Mouse (Mus musculus) left cerebral cortex, adult 6 months (tissue): ENCODE data around the gene Gm11214. TPM values are rescaled to one million over a fixed set of nuclear protein-coding genes. Genes with fewer than 3 reads are reported as not detected.

ENCODE experiments used
- long read RNA-seq, 2 experiments: library from polyadenylated mRNA; unstranded; transcript quantifications; one replicate each; pipeline ENCODE4 v2.0.0; 2019 to 2020
- polyA plus RNA-seq: library from polyadenylated mRNA; unstranded; fragments of <200 nt; fragmentation: Nextera tagmentation; gene quantifications from 2 replicates; pipeline ENCODE4 v1.2.3, GENCODE M21; 2021

The Gm11214 gene
- not detected in 2 replicates for polyA plus RNA-seq
- long read RNA-seq, experiment 1 = 0 reads
- long read RNA-seq, experiment 2 = 0 reads

GRCm38 (mm10) chr4:63663279-63663678 is at the start of gene Gm11214:
Gene Gm11214, minus strand, starts transcription at chr4:63663379.

GRCm38 (mm10) chr4:63622378-63622835 is 40.8 kb downstream of the Gm11214 start, which contains the start of gene Tex48:
Gene Tex48, minus strand, starts transcription at chr4:63622428.

Other genes with a start within 250 kb of the Gm11214 start
- 4.0 and 9.7 TPM in 2 replicates for gene Whrn, start 167.4 kb downstream of the Gm11214 start, polyA plus RNA-seq
- 314 and 330 TPM in 2 replicates for gene Atp6v1g1, start 118.6 kb downstream of the Gm11214 start, polyA plus RNA-seq
- gene Tmem268, start 104.6 kb downstream of the Gm11214 start, polyA plus RNA-seq = 8.0 and 9.5 TPM in 2 replicates
- not detected in 2 replicates for gene Gm11213, start 58.1 kb downstream of the Gm11214 start, polyA plus RNA-seq
- gene Tex48, start 41.0 kb downstream of the Gm11214 start, polyA plus RNA-seq = not detected in 2 replicates
- not detected in 2 replicates for gene Tnfsf15, start 81.7 kb upstream of the Gm11214 start, polyA plus RNA-seq
- not detected in 2 replicates for gene Tnfsf8, start 198.0 kb upstream of the Gm11214 start, polyA plus RNA-seq